Mouse (Mus musculus): Measurements from ENCODE around the gene Actr1a.

GRCm38 (mm10) chr19:46382275-46382674, 13.3 kb downstream of the Actr1a start:
- TF ChIP-seq POLR2AphosphoS2 (IDR thresholded peaks at IDR 0.05; ENCODE audit: insufficient read length, low read depth) (no peak), POLR2A (IDR thresholded peaks at IDR 0.05; ENCODE audit: insufficient read length, low read depth) (no peak), USF1 (IDR thresholded peaks at IDR 0.05; ENCODE audit: low read depth) (no peak), MAX (IDR thresholded peaks at IDR 0.05; ENCODE audit: low read depth) (no peak), E2F4 (IDR thresholded peaks at IDR 0.05; ENCODE audit: insufficient read depth) (no peak), TCF12 (IDR thresholded peaks at IDR 0.05; ENCODE audit: insufficient read depth, poor library complexity, severe bottlenecking) (no peak), SRF (IDR thresholded peaks at IDR 0.05; ENCODE audit: control insufficient read depth, insufficient read length, low read depth) (no peak)
